Mouse (Mus musculus) stomach, embryonic 14.5 days (tissue): ENCODE measurements around the gene Barhl2. TPM values are rescaled to one million over a fixed set of nuclear protein-coding genes. Genes with fewer than 3 reads are reported as not detected.
A peak's percentile ranks its signal among the peaks of the same experiment; 100 is the strongest.

ENCODE experiments used
- ATAC-seq: fragments of 200-750 bp; cut with Nextera tagmentation; 2 replicates; pipeline ENCODE4 v1.8.0; 2017; ENCODE audit warnings: low read depth, moderate TSS enrichment; ENCODE audit not compliant: insufficient number of reproducible peaks, insufficient read depth, low FRiP score
- H3K27ac ChIP-seq: fragments of 300-500 bp; sonication (generic); 2 replicates; pipeline ENCODE4 v1.5.1; 2014; ENCODE audit warnings: mild to moderate bottlenecking, low read length, moderate library complexity, mixed read lengths
- H3K27me3 ChIP-seq: fragments of 300-500 bp; sonication (generic); 2 replicates; pipeline ENCODE4 v1.6.1; 2014; ENCODE audit warnings: low read length, control low read depth, mixed read lengths; ENCODE audit not compliant: control insufficient read depth, insufficient read depth
- H3K36me3 ChIP-seq: fragments of 300-500 bp; sonication (generic); 2 replicates; pipeline ENCODE4 v1.6.1; 2014; ENCODE audit warnings: mild to moderate bottlenecking, control low read depth, low read length, moderate library complexity, mixed read lengths; ENCODE audit not compliant: control insufficient read depth, insufficient read depth
- H3K4me1 ChIP-seq: fragments of 300-500 bp; sonication (generic); 2 replicates; pipeline ENCODE4 v1.6.1; 2014; ENCODE audit warnings: low read length, control low read depth, mixed read lengths; ENCODE audit not compliant: control insufficient read depth, insufficient read depth
- H3K4me2 ChIP-seq: fragments of 300-500 bp; sonication (generic); replicated peaks from 2 replicates; pipeline ENCODE4 v1.6.1; 2014; ENCODE audit warnings: low read depth, low read length, control low read depth
- H3K4me3 ChIP-seq: fragments of 300-500 bp; sonication (generic); 2 replicates; pipeline ENCODE4 v1.5.1; 2014; ENCODE audit warnings: low read depth, low read length, control low read depth
- H3K9ac ChIP-seq: fragments of 300-500 bp; sonication (generic); replicated peaks from 2 replicates; pipeline ENCODE4 v1.6.1; 2014; ENCODE audit warnings: low read depth, mild to moderate bottlenecking, control low read depth, low read length, moderate library complexity, mixed read lengths
- H3K9me3 ChIP-seq: fragments of 300-500 bp; sonication (generic); 2 replicates; pipeline ENCODE4 v1.6.1; 2016; ENCODE audit warnings: low read depth, low read length, control low read depth; ENCODE audit not compliant: control insufficient read depth
- WGBS: fragments of 180-500 bp; shearing (Covaris S2); extraction: QIAGEN DNeasy Blood & Tissue Kit; methylation state at CpG from one replicate; pipeline ENCODE4 v1.1.7; 2014; 5-methylcytosine and 5-hydroxymethylcytosine counted together
- polyA plus RNA-seq: library from polyadenylated mRNA; unstranded; fragments of >200 nt; fragmentation: Nextera tagmentation; extraction: Ambion mirVana; gene quantifications from 2 replicates; pipeline ENCODE4 v1.2.1, GENCODE M21; 2014

The Barhl2 gene
- polyA plus RNA-seq, 1 experiment from 2014 or later = not detected

GRCm38 (mm10) chr5:106445681-106446080 lies 12.3 kb downstream of the Barhl2 start:
- no peak overlapping the region for H3K4me2 ChIP-seq
- H3K9ac ChIP-seq = no peak overlapping the region
- 70% methylated on average over 3 of the region's 3 CpGs for WGBS
- no peaks in the 10 kb centered on the region for H3K36me3 ChIP-seq
- peaks cover 50% of the 10 kb centered on the region for H3K27me3 ChIP-seq
- H3K4me3 ChIP-seq = no peak overlapping the region
- H3K27ac ChIP-seq = no peak overlapping the region
- ATAC-seq = no peak
- H3K4me1 ChIP-seq = no peaks in the 10 kb centered on the region
- no peaks in the 10 kb centered on the region for H3K9me3 ChIP-seq

DNA sequence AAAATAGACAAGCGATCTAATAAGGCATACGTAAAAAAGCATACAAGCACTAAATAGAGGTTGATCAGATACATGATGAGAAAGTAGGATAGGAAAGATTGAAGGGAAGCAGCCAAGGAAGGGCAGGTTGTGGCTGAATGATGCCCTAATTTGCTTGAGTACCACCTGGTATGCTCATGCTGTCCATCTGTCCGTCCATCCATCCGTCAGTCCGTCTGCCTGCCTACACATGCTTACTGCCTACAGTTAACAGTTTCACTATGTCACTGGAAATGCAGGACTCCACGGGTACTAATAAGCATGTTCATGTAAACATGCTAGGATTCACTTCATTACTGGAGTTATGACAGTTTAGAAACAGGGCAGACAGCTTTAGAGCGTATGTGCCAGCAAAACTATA lies 19.1 kb downstream of the Barhl2 start:
- H3K9ac ChIP-seq = no peak overlapping the region
- 82% methylated on average over 7 of the region's 7 CpGs for WGBS
- H3K4me2 ChIP-seq = no peak overlapping the region
- ATAC-seq = no peak
- H3K9me3 ChIP-seq = no peaks in the 10 kb centered on the region
- H3K4me3 ChIP-seq = no peak overlapping the region
- no peaks in the 10 kb centered on the region for H3K27me3 ChIP-seq
- H3K36me3 ChIP-seq = no peaks in the 10 kb centered on the region
- H3K4me1 ChIP-seq = no peaks in the 10 kb centered on the region
- no peak overlapping the region for H3K27ac ChIP-seq

GRCm38 (mm10) chr5:106426069-106426468 lies 31.9 kb downstream of the Barhl2 start:
- 70% methylated on average over 7 of the region's 7 CpGs for WGBS
- Histone ChIP-seq H3K27me3 (no peaks in the 10 kb centered on the region), H3K9ac (no peak overlapping the region)

DNA sequence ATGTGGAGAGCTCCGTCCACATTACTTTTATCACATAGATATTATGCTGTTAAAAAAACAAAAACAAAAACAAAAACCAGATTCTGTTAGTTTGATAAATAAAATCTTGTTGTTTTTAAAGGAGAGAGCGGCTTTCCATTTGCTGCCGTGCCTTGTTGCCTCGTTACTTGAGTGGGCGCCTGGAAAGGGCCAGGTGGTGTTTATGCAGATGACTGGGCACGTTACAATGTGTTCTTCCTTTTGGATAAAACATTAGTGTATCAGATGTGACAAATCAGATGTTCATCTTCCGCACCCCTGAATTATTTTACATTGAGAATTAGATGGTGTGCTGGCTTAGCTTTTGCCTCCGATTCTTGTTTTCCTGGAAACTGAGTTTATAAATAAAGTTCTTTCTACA lies 37.1 kb downstream of the Barhl2 start:
- Histone ChIP-seq H3K27me3 (no peaks in the 10 kb centered on the region), H3K4me1 (no peaks in the 10 kb centered on the region), H3K27ac (no peak overlapping the region), H3K4me2 (no peak overlapping the region), H3K9me3 (no peaks in the 10 kb centered on the region), H3K9ac (no peak overlapping the region), H3K36me3 (no peaks in the 10 kb centered on the region), H3K4me3 (no peak overlapping the region)
- no peak for ATAC-seq
- WGBS = 85% methylated on average over 8 of the region's 8 CpGs

More at GRCm38 (mm10) chr5:106426069-106426468, 31.9 kb downstream of the Barhl2 start:
- ATAC-seq = no peak
- H3K36me3 ChIP-seq = no peaks in the 10 kb centered on the region
- H3K4me2 ChIP-seq = no peak overlapping the region
- H3K27ac ChIP-seq = no peak overlapping the region
- H3K9me3 ChIP-seq = no peaks in the 10 kb centered on the region
- H3K4me3 ChIP-seq = no peak overlapping the region
- H3K4me1 ChIP-seq = no peaks in the 10 kb centered on the region

- Histone ChIP-seq H3K4me2 (no peak overlapping the region), H3K9me3 (no peaks in the 10 kb centered on the region), H3K27me3 (no peaks in the 10 kb centered on the region), H3K36me3 (no peaks in the 10 kb centered on the region), H3K27ac (no peak overlapping the region), H3K4me1 (no peaks in the 10 kb centered on the region), H3K9ac (no peak overlapping the region), H3K4me3 (no peak overlapping the region)
- WGBS = 86% methylated on average over 11 of the region's 11 CpGs
- no peak for ATAC-seq
These were observed 37.6 kb downstream of the Barhl2 start for GRCm38 (mm10) chr5:106420370-106420769.

- H3K4me1 ChIP-seq = no peaks in the 10 kb centered on the region
- H3K27me3 ChIP-seq = no peaks in the 10 kb centered on the region
- 34% methylated on average over 7 of the region's 7 CpGs for WGBS
- H3K27ac ChIP-seq = no peak overlapping the region
- no peak overlapping the region for H3K4me2 ChIP-seq
- no peaks in the 10 kb centered on the region for H3K36me3 ChIP-seq
- H3K9ac ChIP-seq = no peak overlapping the region
- no peaks in the 10 kb centered on the region for H3K9me3 ChIP-seq
- peak; percentile 56; the same call in 1 of the 2 replicates for ATAC-seq
- no peak overlapping the region for H3K4me3 ChIP-seq
These were observed 40.8 kb downstream of the Barhl2 start for GRCm38 (mm10) chr5:106417210-106417609.

DNA sequence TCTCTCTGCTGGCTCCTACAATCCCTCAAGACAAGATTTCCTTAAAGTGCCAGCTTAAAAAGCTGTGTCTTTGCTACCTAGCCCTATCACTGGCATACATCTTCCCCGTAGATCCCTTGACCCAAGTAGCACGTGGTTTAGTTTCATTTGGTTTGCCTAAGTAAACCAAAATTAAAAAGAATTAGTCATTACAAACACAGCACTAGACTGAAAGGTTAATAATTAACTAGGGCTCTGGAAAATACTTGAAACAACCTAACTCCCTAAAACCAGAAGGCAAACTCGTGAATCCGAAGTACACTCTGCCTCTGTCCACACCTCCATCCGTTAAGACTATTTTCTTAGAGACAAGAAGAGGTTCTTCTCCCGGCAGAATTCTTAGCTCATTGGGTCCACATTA lies 41.4 kb downstream of the Barhl2 start:
- 52% methylated on average over 6 of the region's 6 CpGs for WGBS
- H3K27me3 ChIP-seq = no peaks in the 10 kb centered on the region
- H3K4me2 ChIP-seq = no peak overlapping the region
- ATAC-seq = no peak
- H3K27ac ChIP-seq = no peak overlapping the region
- H3K9me3 ChIP-seq = no peaks in the 10 kb centered on the region
- no peak overlapping the region for H3K4me3 ChIP-seq
- no peaks in the 10 kb centered on the region for H3K4me1 ChIP-seq
- H3K36me3 ChIP-seq = no peaks in the 10 kb centered on the region
- H3K9ac ChIP-seq = no peak overlapping the region

- Histone ChIP-seq H3K4me2 (no peak overlapping the region), H3K9me3 (no peaks in the 10 kb centered on the region), H3K9ac (no peak overlapping the region), H3K36me3 (no peaks in the 10 kb centered on the region), H3K4me1 (no peaks in the 10 kb centered on the region), H3K4me3 (no peak overlapping the region), H3K27me3 (no peaks in the 10 kb centered on the region), H3K27ac (no peak overlapping the region)
- 79% methylated on average over 6 of the region's 6 CpGs for WGBS
- no peak for ATAC-seq
These were observed 42.2 kb downstream of the Barhl2 start for GRCm38 (mm10) chr5:106415734-106416133.

- ATAC-seq = no peak
- WGBS = 76% methylated on average over 2 of the region's 2 CpGs
- H3K4me2 ChIP-seq = no peak overlapping the region
- no peaks in the 10 kb centered on the region for H3K4me1 ChIP-seq
- H3K4me3 ChIP-seq = no peak overlapping the region
- H3K9ac ChIP-seq = no peak overlapping the region
- no peak overlapping the region for H3K27ac ChIP-seq
- H3K27me3 ChIP-seq = no peaks in the 10 kb centered on the region
- H3K9me3 ChIP-seq = no peaks in the 10 kb centered on the region
- no peaks in the 10 kb centered on the region for H3K36me3 ChIP-seq
These were observed 55.2 kb downstream of the Barhl2 start for GRCm38 (mm10) chr5:106402761-106403160.
